Mouse (Mus musculus) lung, embryonic 15.5 days (tissue): Measurements from ENCODE around the gene Pir. TPM values are rescaled to one million over a fixed set of nuclear protein-coding genes. Genes with fewer than 3 reads are reported as not detected.
A peak's percentile ranks its signal among the peaks of the same experiment; 100 is the strongest.

ENCODE experiments used
- ATAC-seq: fragments of 200-750 bp; cut with Nextera tagmentation; 2 replicates; pipeline ENCODE4 v1.8.0; 2017; ENCODE audit warnings: moderate number of reproducible peaks, borderline replicate concordance; ENCODE audit not compliant: low FRiP score, low TSS enrichment; ENCODE audit errors: extremely low read depth
- H3K27ac ChIP-seq: fragments of 300-500 bp; sonication (generic); 2 replicates; pipeline ENCODE4 v1.5.1; 2015; ENCODE audit warnings: moderate library complexity, mild to moderate bottlenecking, inconsistent platforms
- H3K27me3 ChIP-seq: fragments of 300-500 bp; sonication (generic); 2 replicates; pipeline ENCODE4 v1.6.1; 2015; ENCODE audit warnings: inconsistent platforms
- H3K36me3 ChIP-seq: fragments of 300-500 bp; sonication (generic); 2 replicates; pipeline ENCODE4 v1.6.1; 2015; ENCODE audit warnings: inconsistent platforms
- H3K4me1 ChIP-seq: fragments of 300-500 bp; sonication (generic); 2 replicates; pipeline ENCODE4 v1.6.1; 2015; ENCODE audit warnings: inconsistent platforms
- H3K4me2 ChIP-seq: fragments of 300-500 bp; sonication (generic); 2 replicates; pipeline ENCODE4 v1.6.1; 2015; ENCODE audit warnings: inconsistent platforms, mild to moderate bottlenecking, moderate library complexity
- H3K4me3 ChIP-seq: fragments of 300-500 bp; sonication (generic); 2 replicates; pipeline ENCODE4 v1.5.1; 2015; ENCODE audit warnings: mild to moderate bottlenecking, inconsistent platforms
- H3K9ac ChIP-seq: fragments of 300-500 bp; sonication (generic); 2 replicates; pipeline ENCODE4 v1.6.1; 2015; ENCODE audit warnings: inconsistent platforms
- H3K9me3 ChIP-seq: fragments of 300-500 bp; sonication (generic); 2 replicates; pipeline ENCODE4 v1.6.1; 2016; ENCODE audit warnings: inconsistent platforms
- WGBS: fragments of 180-500 bp; shearing (Covaris S2); methylation state at CpG from one replicate; pipeline ENCODE4 v1.1.7; 2015; 5-methylcytosine and 5-hydroxymethylcytosine counted together
- polyA plus RNA-seq: library from polyadenylated mRNA; unstranded; fragments of >200 nt; fragmentation: Nextera tagmentation; extraction: Ambion mirVana; gene quantifications from 2 replicates; pipeline ENCODE4 v1.2.1, GENCODE M21; 2015

Gene Pir
- polyA plus RNA-seq, 1 experiment from 2014 or later, result 16.7 TPM

GRCm38 (mm10) chrX:164405080-164405649 is 136.0 kb downstream of the Pir start:
- no peak overlapping the region for H3K4me3 ChIP-seq
- ATAC-seq, result peak; percentile 81
- no peak overlapping the region for H3K4me2 ChIP-seq
- H3K36me3 ChIP-seq, result no peaks in the 10 kb centered on the region
- H3K27me3 ChIP-seq, result 0 out of 2 replicates have a peak, but pooled peaks cover 3% of the 10 kb centered on the region
- peak overlapping the region; percentile 67; the same call in 1 of the 2 replicates for H3K27ac ChIP-seq
- peaks cover 11% of the 10 kb centered on the region; the same call in 1 of the 2 replicates for H3K4me1 ChIP-seq
- no peaks in the 10 kb centered on the region for H3K9me3 ChIP-seq
- H3K9ac ChIP-seq, result no peak overlapping the region

- WGBS, result 55% methylated on average over 9 of the region's 9 CpGs
- H3K4me1 ChIP-seq, result peaks cover 11% of the 10 kb centered on the region; the same call in 1 of the 2 replicates
- no peak overlapping the region for H3K4me3 ChIP-seq
- no peaks in the 10 kb centered on the region for H3K36me3 ChIP-seq
- H3K9me3 ChIP-seq, result no peaks in the 10 kb centered on the region
- H3K27me3 ChIP-seq, result 0 out of 2 replicates have a peak, but pooled peaks cover 3% of the 10 kb centered on the region
- H3K9ac ChIP-seq, result no peak overlapping the region
- peak overlapping the region; percentile 67; the same call in 1 of the 2 replicates for H3K27ac ChIP-seq
- no peak overlapping the region for H3K4me2 ChIP-seq
- no peak for ATAC-seq
These were observed 137.2 kb downstream of the Pir start for GRCm38 (mm10) chrX:164406133-164407022.

GRCm38 (mm10) chrX:164408301-164408927 is 139.2 kb downstream of the Pir start:
- Histone ChIP-seq H3K27me3 (0 out of 2 replicates have a peak, but pooled peaks cover 3% of the 10 kb centered on the region), H3K4me3 (no peak overlapping the region), H3K4me1 (peaks cover 11% of the 10 kb centered on the region; the same call in 1 of the 2 replicates), H3K9me3 (no peaks in the 10 kb centered on the region), H3K27ac (0 out of 2 replicates have a peak overlapping the region, but pooled peaks have one; percentile 24), H3K36me3 (no peaks in the 10 kb centered on the region), H3K4me2 (no peak overlapping the region), H3K9ac (no peak overlapping the region)
- WGBS, result 50% methylated on average over 3 of the region's 3 CpGs
- ATAC-seq, result peak; percentile 70; the same call in 1 of the 2 replicates

- no peak overlapping the region for H3K4me2 ChIP-seq
- no peaks in the 10 kb centered on the region for H3K36me3 ChIP-seq
- no peaks in the 10 kb centered on the region for H3K9me3 ChIP-seq
- no peak overlapping the region for H3K9ac ChIP-seq
- H3K27ac ChIP-seq, result no peak overlapping the region
- H3K4me3 ChIP-seq, result no peak overlapping the region
- H3K4me1 ChIP-seq, result peaks cover 11% of the 10 kb centered on the region; the same call in 1 of the 2 replicates
- 61% methylated on average over 1 of the region's 1 CpGs for WGBS
- no peak for ATAC-seq
- H3K27me3 ChIP-seq, result 0 out of 2 replicates have a peak, but pooled peaks cover 3% of the 10 kb centered on the region
These were observed 141.4 kb downstream of the Pir start for GRCm38 (mm10) chrX:164410562-164410961.

GRCm38 (mm10) chrX:164416803-164417202 is 147.6 kb downstream of the Pir start:
- ATAC-seq, result no peak
- no peak overlapping the region for H3K27ac ChIP-seq
- H3K4me2 ChIP-seq, result no peak overlapping the region
- WGBS, result 74% methylated on average over 2 of the region's 2 CpGs
- peaks cover 9% of the 10 kb centered on the region; the same call in 1 of the 2 replicates for H3K4me1 ChIP-seq
- H3K36me3 ChIP-seq, result no peaks in the 10 kb centered on the region
- no peaks in the 10 kb centered on the region for H3K9me3 ChIP-seq
- no peaks in the 10 kb centered on the region for H3K27me3 ChIP-seq
- no peak overlapping the region for H3K4me3 ChIP-seq
- no peak overlapping the region for H3K9ac ChIP-seq

- ATAC-seq, result no peak
- no peak overlapping the region for H3K4me3 ChIP-seq
- H3K9ac ChIP-seq, result no peak overlapping the region
- no peak overlapping the region for H3K4me2 ChIP-seq
- no peaks in the 10 kb centered on the region for H3K27me3 ChIP-seq
- peaks cover 9% of the 10 kb centered on the region; the same call in 1 of the 2 replicates for H3K4me1 ChIP-seq
- no peaks in the 10 kb centered on the region for H3K9me3 ChIP-seq
- 0 out of 2 replicates have a peak, but pooled peaks cover 2% of the 10 kb centered on the region for H3K36me3 ChIP-seq
- no peak overlapping the region for H3K27ac ChIP-seq
These were observed 148.8 kb downstream of the Pir start for GRCm38 (mm10) chrX:164418008-164418407.

- peaks cover 9% of the 10 kb centered on the region; the same call in 1 of the 2 replicates for H3K4me1 ChIP-seq
- H3K4me2 ChIP-seq, result peak within 1 kb of the TSS; percentile 54
- no peaks in the 10 kb centered on the region for H3K9me3 ChIP-seq
- no peaks in the 10 kb centered on the region for H3K27me3 ChIP-seq
- WGBS, result 21% methylated on average over 40 of the region's 40 CpGs
- peak; percentile 100 for ATAC-seq
- peak within 1 kb of the TSS; percentile 65 for H3K9ac ChIP-seq
- H3K27ac ChIP-seq, result peak within 1 kb of the TSS; percentile 62
- 0 out of 2 replicates have a peak, but pooled peaks cover 11% of the 10 kb centered on the region for H3K36me3 ChIP-seq
- peak within 1 kb of the TSS; percentile 57 for H3K4me3 ChIP-seq
These were observed 150.3 kb downstream of the Pir start, which contains the start of gene Piga for GRCm38 (mm10) chrX:164419471-164419939. Gene Piga, plus strand, starts transcription at chrX:164419787.

- H3K27me3 ChIP-seq, result no peaks in the 10 kb centered on the region
- no peaks in the 10 kb centered on the region for H3K9me3 ChIP-seq
- H3K36me3 ChIP-seq, result 0 out of 2 replicates have a peak, but pooled peaks cover 11% of the 10 kb centered on the region
- ATAC-seq, result peak; percentile 31; the same call in 1 of the 2 replicates
- peaks cover 9% of the 10 kb centered on the region; the same call in 1 of the 2 replicates for H3K4me1 ChIP-seq
- H3K4me2 ChIP-seq, result peak overlapping the region; percentile 54
- H3K27ac ChIP-seq, result peak overlapping the region; percentile 62
- H3K9ac ChIP-seq, result peak overlapping the region; percentile 65
- H3K4me3 ChIP-seq, result peak overlapping the region; percentile 57
- WGBS, result 18% methylated on average over 13 of the region's 13 CpGs
These were observed 150.8 kb downstream of the Pir start for GRCm38 (mm10) chrX:164419955-164420354.

GRCm38 (mm10) chrX:164420518-164420917 is 151.3 kb downstream of the Pir start:
- H3K27ac ChIP-seq, result no peak overlapping the region
- peaks cover 9% of the 10 kb centered on the region; the same call in 1 of the 2 replicates for H3K4me1 ChIP-seq
- peak overlapping the region; percentile 54 for H3K4me2 ChIP-seq
- no peaks in the 10 kb centered on the region for H3K27me3 ChIP-seq
- peak overlapping the region; percentile 65 for H3K9ac ChIP-seq
- H3K4me3 ChIP-seq, result peak overlapping the region; percentile 57
- 28% methylated on average over 3 of the region's 3 CpGs for WGBS
- no peak for ATAC-seq
- H3K36me3 ChIP-seq, result peaks cover 11% of the 10 kb centered on the region; the same call in 1 of the 2 replicates
- H3K9me3 ChIP-seq, result no peaks in the 10 kb centered on the region
